In genomic region chr1:75244175-75244826, GRCm38 (mm10) we compare ENCODE assay signal across 15 mouse cellular contexts. TPM values are rescaled to one million over a fixed set of nuclear protein-coding genes. Genes with fewer than 3 reads are reported as not detected.
DNase-seq lines count a peak whose midpoint lies in the region; ATAC-seq and TF ChIP-seq lines count a peak whose summit lies in the region.
"Had no signal": no experiment of that assay in that cellular context is flagged by ENCODE, and none has a peak within 500 bp of the region (broad histone marks: within the 10 kb centered on the region; RNA-seq: fewer than 3 reads in every experiment).

No protein-coding gene starts in this region.

- 0 out of 2 replicates have a peak, but pooled peaks have one; percentile 14 for ATAC-seq in hindbrain, embryonic 11.5 days (ENCODE audit: low FRiP score)
- no peak for ATAC-seq in hindbrain, embryonic 12.5 days (ENCODE audit: low FRiP score)
- 0 out of 2 replicates have a peak, but pooled peaks have one; percentile 11 for ATAC-seq in neural tube, embryonic 11.5 days (ENCODE audit: insufficient read depth, low FRiP score, low TSS enrichment)
- ATAC-seq in hindbrain, postnatal 0 days = peak; percentile 21
- 0 out of 2 replicates have a peak, but pooled peaks have one; percentile 10 for ATAC-seq in midbrain, postnatal 0 days (ENCODE audit: low FRiP score)
- ATAC-seq in forebrain, embryonic 13.5 days = no peak; the same call in 1 of the 2 replicates

- H3K9ac ChIP-seq in hindbrain, embryonic 11.5 days (ENCODE audit: low read depth, low read length) = no peak overlapping the region
- H3K9ac ChIP-seq in hindbrain, embryonic 12.5 days = no peak overlapping the region
- H3K9ac ChIP-seq in neural tube, embryonic 11.5 days (ENCODE audit: low read length) = no peak overlapping the region
- no peak overlapping the region for H3K9ac ChIP-seq in hindbrain, postnatal 0 days (replicated peaks; ENCODE audit: low read length)
- no peak overlapping the region for H3K9ac ChIP-seq in midbrain, postnatal 0 days (replicated peaks; ENCODE audit: low read length, poor library complexity, severe bottlenecking)
- no peak overlapping the region for H3K9ac ChIP-seq in forebrain, embryonic 13.5 days
- H3K9ac ChIP-seq: heart, embryonic 13.5 days; lung, embryonic 14.5 days had no signal

- WGBS in hindbrain, embryonic 11.5 days = 88% methylated on average over 12 of the region's 12 CpGs
- 87% methylated on average over 12 of the region's 12 CpGs for WGBS in hindbrain, embryonic 12.5 days
- 84% methylated on average over 12 of the region's 12 CpGs for WGBS in neural tube, embryonic 11.5 days
- 84% methylated on average over 12 of the region's 12 CpGs for WGBS in hindbrain, postnatal 0 days
- 85% methylated on average over 12 of the region's 12 CpGs for WGBS in midbrain, postnatal 0 days
- 85% methylated on average over 12 of the region's 12 CpGs for WGBS in forebrain, embryonic 13.5 days

- H3K27ac ChIP-seq in hindbrain, embryonic 11.5 days (ENCODE audit: low read depth, low read length) = no peak overlapping the region
- H3K27ac ChIP-seq in hindbrain, embryonic 12.5 days = no peak overlapping the region
- H3K27ac ChIP-seq in neural tube, embryonic 11.5 days (ENCODE audit: low read depth, low read length) = no peak overlapping the region
- H3K27ac ChIP-seq in hindbrain, postnatal 0 days = no peak overlapping the region
- no peak overlapping the region for H3K27ac ChIP-seq in midbrain, postnatal 0 days (ENCODE audit: low read depth, low read length)
- no peak overlapping the region for H3K27ac ChIP-seq in forebrain, embryonic 13.5 days
- H3K27ac ChIP-seq: forebrain, embryonic 10.5 days; heart, embryonic 13.5 days had no signal

- H3K9me3 ChIP-seq in hindbrain, embryonic 11.5 days (ENCODE audit: control insufficient read depth, low read length) = no peaks in the 10 kb centered on the region
- H3K9me3 ChIP-seq in hindbrain, embryonic 12.5 days (replicated peaks) = no peaks in the 10 kb centered on the region
- H3K9me3 ChIP-seq in neural tube, embryonic 11.5 days (ENCODE audit: control insufficient read depth, low read length) = no peaks in the 10 kb centered on the region
- no peaks in the 10 kb centered on the region for H3K9me3 ChIP-seq in hindbrain, postnatal 0 days (ENCODE audit: low read length)
- no peaks in the 10 kb centered on the region for H3K9me3 ChIP-seq in midbrain, postnatal 0 days (ENCODE audit: low read length)
- H3K9me3 ChIP-seq in forebrain, embryonic 13.5 days (replicated peaks) = no peaks in the 10 kb centered on the region
- H3K9me3 ChIP-seq: forebrain, embryonic 10.5 days; heart, embryonic 13.5 days had no signal

- no peak overlapping the region for H3K4me2 ChIP-seq in hindbrain, embryonic 11.5 days (replicated peaks; ENCODE audit: low read depth, low read length)
- H3K4me2 ChIP-seq in hindbrain, embryonic 12.5 days (replicated peaks) = no peak overlapping the region
- no peak overlapping the region for H3K4me2 ChIP-seq in neural tube, embryonic 11.5 days (ENCODE audit: low read depth)
- H3K4me2 ChIP-seq in hindbrain, postnatal 0 days (ENCODE audit: low read depth, low read length) = no peak overlapping the region
- no peak overlapping the region for H3K4me2 ChIP-seq in midbrain, postnatal 0 days (ENCODE audit: low read depth, low read length, poor library complexity, severe bottlenecking)
- H3K4me2 ChIP-seq in forebrain, embryonic 13.5 days = no peak overlapping the region
- H3K4me2 ChIP-seq: heart, embryonic 13.5 days; lung, embryonic 14.5 days had no signal

- no peaks in the 10 kb centered on the region for H3K36me3 ChIP-seq in hindbrain, embryonic 11.5 days (ENCODE audit: control insufficient read depth, insufficient read depth, low read length)
- H3K36me3 ChIP-seq in hindbrain, embryonic 12.5 days = peaks cover 36% of the 10 kb centered on the region
- no peaks in the 10 kb centered on the region for H3K36me3 ChIP-seq in neural tube, embryonic 11.5 days (ENCODE audit: control insufficient read depth, insufficient read depth, low read length)
- H3K36me3 ChIP-seq in hindbrain, postnatal 0 days (ENCODE audit: insufficient read depth, low read length) = peaks cover 13% of the 10 kb centered on the region; the same call in 1 of the 2 replicates
- peaks cover 28% of the 10 kb centered on the region for H3K36me3 ChIP-seq in midbrain, postnatal 0 days (ENCODE audit: insufficient read depth, low read length)
- peaks cover 39% of the 10 kb centered on the region for H3K36me3 ChIP-seq in forebrain, embryonic 13.5 days (ENCODE audit: poor library complexity, severe bottlenecking)

- H3K27me3 ChIP-seq in hindbrain, embryonic 11.5 days (ENCODE audit: control insufficient read depth, insufficient read depth, low read length) = no peaks in the 10 kb centered on the region
- no peaks in the 10 kb centered on the region for H3K27me3 ChIP-seq in hindbrain, embryonic 12.5 days
- H3K27me3 ChIP-seq in neural tube, embryonic 11.5 days (ENCODE audit: control insufficient read depth, insufficient read depth, low read length) = no peaks in the 10 kb centered on the region
- H3K27me3 ChIP-seq in hindbrain, postnatal 0 days (ENCODE audit: insufficient read depth, low read length) = no peaks in the 10 kb centered on the region
- H3K27me3 ChIP-seq in midbrain, postnatal 0 days (ENCODE audit: insufficient read depth, low read length) = no peaks in the 10 kb centered on the region
- no peaks in the 10 kb centered on the region for H3K27me3 ChIP-seq in forebrain, embryonic 13.5 days
- H3K27me3 ChIP-seq: heart, embryonic 13.5 days had no signal

- no peaks in the 10 kb centered on the region for H3K4me1 ChIP-seq in hindbrain, embryonic 11.5 days (replicated peaks; ENCODE audit: control insufficient read depth, insufficient read depth, low read length)
- peaks cover 11% of the 10 kb centered on the region for H3K4me1 ChIP-seq in hindbrain, embryonic 12.5 days
- H3K4me1 ChIP-seq in neural tube, embryonic 11.5 days (ENCODE audit: control insufficient read depth, insufficient read depth, low read length) = no peaks in the 10 kb centered on the region
- no peaks in the 10 kb centered on the region for H3K4me1 ChIP-seq in hindbrain, postnatal 0 days (ENCODE audit: insufficient read depth, low read length)
- no peaks in the 10 kb centered on the region for H3K4me1 ChIP-seq in midbrain, postnatal 0 days (ENCODE audit: insufficient read depth, low read length)
- peaks cover 15% of the 10 kb centered on the region for H3K4me1 ChIP-seq in forebrain, embryonic 13.5 days

- TF ChIP-seq CTCF in hindbrain, postnatal 0 days (IDR thresholded peaks at IDR 0.05; ENCODE audit: low read depth) = no peak
- no peak for TF ChIP-seq CTCF in midbrain, postnatal 0 days (IDR thresholded peaks at IDR 0.05)

- DNase-seq in hindbrain, embryonic 11.5 days (ENCODE audit: low spot score) = no peak
- DNase-seq in neural tube, embryonic 11.5 days (ENCODE audit: low spot score) = no peak
- DNase-seq in neural tube, embryonic 10.5 days (ENCODE audit: extremely low spot score, low spot score) = no peak
- DNase-seq in hindbrain, postnatal 0 days (ENCODE audit: low spot score) = no peak
- DNase-seq in midbrain, postnatal 0 days (ENCODE audit: low spot score) = no peak
- DNase-seq in urinary bladder, adult 2 months (ENCODE audit: low spot score) = no peak

- H3K4me3 ChIP-seq in hindbrain, embryonic 11.5 days (ENCODE audit: low read depth, low read length) = no peak overlapping the region
- no peak overlapping the region for H3K4me3 ChIP-seq in hindbrain, embryonic 12.5 days
- H3K4me3 ChIP-seq in neural tube, embryonic 11.5 days (ENCODE audit: low read depth, low read length) = no peak overlapping the region
- H3K4me3 ChIP-seq in hindbrain, postnatal 0 days (ENCODE audit: low read length) = no peak overlapping the region
- no peak overlapping the region for H3K4me3 ChIP-seq in midbrain, postnatal 0 days (ENCODE audit: low read depth, low read length)
- H3K4me3 ChIP-seq in forebrain, embryonic 13.5 days = no peak overlapping the region
- H3K4me3 ChIP-seq: forebrain, embryonic 10.5 days; heart, embryonic 13.5 days had no signal

RNA-seq across cellular contexts. Expression of gene Dnajb2, which starts 8.1 kb away (rescaled TPM):
- 17.8 and 21.4 TPM in 2 replicates for polyA plus RNA-seq in hindbrain, embryonic 11.5 days (2014; fragmentation: Nextera tagmentation; extraction: Ambion mirVana)
- 54.6 and 55.2 TPM in 2 replicates for polyA plus RNA-seq in hindbrain, embryonic 12.5 days (2016; fragmentation: Nextera tagmentation; extraction: Ambion mirVana)
- polyA plus RNA-seq in neural tube, embryonic 11.5 days (2014; fragmentation: Nextera tagmentation; extraction: Ambion mirVana) = 20.5 and 21.9 TPM in 2 replicates
- 33.3 and 48.0 TPM in 2 replicates for total RNA-seq in hindbrain, postnatal 0 days (2014; rRNA removed)
- 62.6 and 64.5 TPM in 2 replicates for polyA plus RNA-seq in hindbrain, postnatal 0 days (2015; fragmentation: Nextera tagmentation; extraction: Ambion mirVana)
- total RNA-seq in midbrain, postnatal 0 days (2014; rRNA removed) = 43.6 and 46.7 TPM in 2 replicates
- polyA plus RNA-seq in midbrain, postnatal 0 days (2015; fragmentation: Nextera tagmentation; extraction: Ambion mirVana) = 61.7 and 65.1 TPM in 2 replicates
- 34.6 and 37.8 TPM in 2 replicates for polyA plus RNA-seq in urinary bladder, adult 2 months (2012; rRNA removed)
- polyA plus RNA-seq in forebrain, embryonic 13.5 days (2015; fragmentation: Nextera tagmentation; extraction: Ambion mirVana) = 40.0 and 41.7 TPM in 2 replicates

RNA-seq across cellular contexts. Expression of gene A630095N17Rik, which starts 12.4 kb away (rescaled TPM):
- not detected in 2 replicates for polyA plus RNA-seq in hindbrain, embryonic 11.5 days (2014; fragmentation: Nextera tagmentation; extraction: Ambion mirVana)
- polyA plus RNA-seq in hindbrain, embryonic 12.5 days (2016; fragmentation: Nextera tagmentation; extraction: Ambion mirVana) = not detected in 2 replicates
- not detected in 2 replicates for polyA plus RNA-seq in neural tube, embryonic 11.5 days (2014; fragmentation: Nextera tagmentation; extraction: Ambion mirVana)
- not detected in 2 replicates for total RNA-seq in hindbrain, postnatal 0 days (2014; rRNA removed)
- 0.29 and 0.31 TPM in 2 replicates for polyA plus RNA-seq in hindbrain, postnatal 0 days (2015; fragmentation: Nextera tagmentation; extraction: Ambion mirVana)
- total RNA-seq in midbrain, postnatal 0 days (2014; rRNA removed) = not detected in 2 replicates
- polyA plus RNA-seq in midbrain, postnatal 0 days (2015; fragmentation: Nextera tagmentation; extraction: Ambion mirVana) = not detected in 2 replicates
- polyA plus RNA-seq in urinary bladder, adult 2 months (2012; rRNA removed) = not detected in 2 replicates
- polyA plus RNA-seq in forebrain, embryonic 13.5 days (2015; fragmentation: Nextera tagmentation; extraction: Ambion mirVana) = not detected in 2 replicates
- total RNA-seq: gastrocnemius, postnatal 10 days; left cerebral cortex, postnatal 36 days had no signal
- polyA plus RNA-seq: CD4-positive, CD25-positive, alpha-beta regulatory T cell, adult 4 months; forebrain, embryonic 10.5 days; heart, embryonic 13.5 days; large intestine, adult 2 months; lung, embryonic 14.5 days had no signal

RNA-seq across cellular contexts. Expression of gene Ptprn, which starts 20.0 kb away (rescaled TPM):
- polyA plus RNA-seq in hindbrain, embryonic 11.5 days (2014; fragmentation: Nextera tagmentation; extraction: Ambion mirVana) = 3.5 and 6.0 TPM in 2 replicates
- polyA plus RNA-seq in hindbrain, embryonic 12.5 days (2016; fragmentation: Nextera tagmentation; extraction: Ambion mirVana) = 11.7 and 12.6 TPM in 2 replicates
- 4.4 and 6.0 TPM in 2 replicates for polyA plus RNA-seq in neural tube, embryonic 11.5 days (2014; fragmentation: Nextera tagmentation; extraction: Ambion mirVana)
- total RNA-seq in hindbrain, postnatal 0 days (2014; rRNA removed) = 120 and 132 TPM in 2 replicates
- polyA plus RNA-seq in hindbrain, postnatal 0 days (2015; fragmentation: Nextera tagmentation; extraction: Ambion mirVana) = 46.0 and 48.3 TPM in 2 replicates
- total RNA-seq in midbrain, postnatal 0 days (2014; rRNA removed) = 116 and 127 TPM in 2 replicates
- 51.4 and 52.2 TPM in 2 replicates for polyA plus RNA-seq in midbrain, postnatal 0 days (2015; fragmentation: Nextera tagmentation; extraction: Ambion mirVana)
- 0.40 and 0.65 TPM in 2 replicates for polyA plus RNA-seq in urinary bladder, adult 2 months (2012; rRNA removed)
- polyA plus RNA-seq in forebrain, embryonic 13.5 days (2015; fragmentation: Nextera tagmentation; extraction: Ambion mirVana) = 4.5 and 6.5 TPM in 2 replicates

RNA-seq across cellular contexts. Expression of gene Tuba4a, which starts 24.6 kb away (rescaled TPM):
- polyA plus RNA-seq in hindbrain, embryonic 11.5 days (2014; fragmentation: Nextera tagmentation; extraction: Ambion mirVana) = 10.7 and 12.4 TPM in 2 replicates
- polyA plus RNA-seq in hindbrain, embryonic 12.5 days (2016; fragmentation: Nextera tagmentation; extraction: Ambion mirVana) = 10.3 and 11.1 TPM in 2 replicates
- polyA plus RNA-seq in neural tube, embryonic 11.5 days (2014; fragmentation: Nextera tagmentation; extraction: Ambion mirVana) = 17.6 and 18.0 TPM in 2 replicates
- 180 and 235 TPM in 2 replicates for total RNA-seq in hindbrain, postnatal 0 days (2014; rRNA removed)
- 155 and 163 TPM in 2 replicates for polyA plus RNA-seq in hindbrain, postnatal 0 days (2015; fragmentation: Nextera tagmentation; extraction: Ambion mirVana)
- total RNA-seq in midbrain, postnatal 0 days (2014; rRNA removed) = 99.2 and 165 TPM in 2 replicates
- polyA plus RNA-seq in midbrain, postnatal 0 days (2015; fragmentation: Nextera tagmentation; extraction: Ambion mirVana) = 87.0 and 115 TPM in 2 replicates
- 29.2 and 60.9 TPM in 2 replicates for polyA plus RNA-seq in urinary bladder, adult 2 months (2012; rRNA removed)
- 15.3 and 16.6 TPM in 2 replicates for polyA plus RNA-seq in forebrain, embryonic 13.5 days (2015; fragmentation: Nextera tagmentation; extraction: Ambion mirVana)

RNA-seq across cellular contexts. Expression of gene Stk16, which starts 33.7 kb away (rescaled TPM):
- 110 and 125 TPM in 2 replicates for polyA plus RNA-seq in hindbrain, embryonic 11.5 days (2014; fragmentation: Nextera tagmentation; extraction: Ambion mirVana)
- 125 and 130 TPM in 2 replicates for polyA plus RNA-seq in hindbrain, embryonic 12.5 days (2016; fragmentation: Nextera tagmentation; extraction: Ambion mirVana)
- 114 and 131 TPM in 2 replicates for polyA plus RNA-seq in neural tube, embryonic 11.5 days (2014; fragmentation: Nextera tagmentation; extraction: Ambion mirVana)
- 84.8 and 105 TPM in 2 replicates for total RNA-seq in hindbrain, postnatal 0 days (2014; rRNA removed)
- polyA plus RNA-seq in hindbrain, postnatal 0 days (2015; fragmentation: Nextera tagmentation; extraction: Ambion mirVana) = 103 and 112 TPM in 2 replicates
- total RNA-seq in midbrain, postnatal 0 days (2014; rRNA removed) = 98.8 and 130 TPM in 2 replicates
- polyA plus RNA-seq in midbrain, postnatal 0 days (2015; fragmentation: Nextera tagmentation; extraction: Ambion mirVana) = 111 and 113 TPM in 2 replicates
- 149 and 188 TPM in 2 replicates for polyA plus RNA-seq in urinary bladder, adult 2 months (2012; rRNA removed)
- polyA plus RNA-seq in forebrain, embryonic 13.5 days (2015; fragmentation: Nextera tagmentation; extraction: Ambion mirVana) = 143 and 157 TPM in 2 replicates

Comparison
In these comparisons a context has a peak if more than half of its experiments do, and no peak if none do; other contexts are left out.
1. ATAC-seq: peak in hindbrain, embryonic 11.5 days (single experiment), neural tube, embryonic 11.5 days (single experiment), hindbrain, postnatal 0 days (single experiment) and midbrain, postnatal 0 days (single experiment); none in hindbrain, embryonic 12.5 days (single experiment) and forebrain, embryonic 13.5 days (single experiment).